Mouse (Mus musculus) cerebellum, adult 2 months (tissue): ENCODE results near the gene Fam171a2.

ENCODE experiments used
- CTCF ChIP-seq: fragments of 200-500 bp; IDR thresholded peaks from 2 replicates; pipeline ENCODE4 v1.5.1; 2011; ENCODE audit warnings: low read depth, mild to moderate bottlenecking, control low read depth, low read length, moderate library complexity, borderline replicate concordance; ENCODE audit not compliant: insufficient read depth
- POLR2A ChIP-seq: fragments of 200-500 bp; IDR thresholded peaks from 2 replicates; pipeline ENCODE4 v1.6.1; 2011; ENCODE audit warnings: low read length, control low read depth, borderline replicate concordance; ENCODE audit not compliant: insufficient read depth

GRCm38 (mm10) chr11:102438212-102439092, 9.0 kb downstream of the Fam171a2 start:
- peak; percentile 56 for TF ChIP-seq CTCF
- no peak for TF ChIP-seq POLR2A
